Mouse (Mus musculus): ENCODE measurements at regions not wholly inside any gene's neighbourhood (a gene's known extent, or its start where the extent isn't known, plus 50 kb on each side); places are given as distances from the start of the nearest gene placed in this dataset.

DNA sequence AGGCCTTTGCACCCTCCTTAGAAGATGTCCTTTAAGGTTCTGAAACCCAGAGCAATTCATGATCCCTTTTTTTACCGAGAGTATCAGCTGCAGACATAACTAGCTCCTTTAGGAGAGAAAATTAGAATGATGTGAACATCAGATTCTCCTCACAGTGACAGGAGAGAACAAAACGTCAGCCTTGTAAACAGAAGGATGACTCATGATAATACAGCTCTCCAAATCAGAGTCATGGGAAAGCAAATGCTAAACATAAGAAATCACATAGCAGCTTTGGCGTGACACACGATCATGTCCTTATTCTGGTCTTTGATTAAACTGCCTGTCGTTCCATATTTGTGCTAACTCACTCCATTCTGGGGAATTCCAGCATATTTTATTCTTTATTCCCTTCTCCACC is 82.4 kb upstream of the Ccdc54 start:
- 64% methylated on average over 5 of the region's 5 CpGs for WGBS
- Histone ChIP-seq H3K27me3 (ENCODE audit: insufficient read depth, low read length) (no peaks in the 10 kb centered on the region), H3K9ac (no peak overlapping the region), H3K36me3 (ENCODE audit: insufficient read depth) (no peaks in the 10 kb centered on the region), H3K4me1 (ENCODE audit: insufficient read depth) (no peaks in the 10 kb centered on the region), H3K4me3 (ENCODE audit: low read depth, low read length) (no peak overlapping the region), H3K27ac (ENCODE audit: low read depth, low read length) (no peak overlapping the region), H3K9me3 (ENCODE audit: low read length) (no peaks in the 10 kb centered on the region), H3K4me2 (ENCODE audit: low read depth) (no peak overlapping the region)
- DNase-seq (no peak), ATAC-seq (no peak)
- TF ChIP-seq CTCF (IDR thresholded peaks at IDR 0.05; ENCODE audit: low read depth) = no peak

DNA sequence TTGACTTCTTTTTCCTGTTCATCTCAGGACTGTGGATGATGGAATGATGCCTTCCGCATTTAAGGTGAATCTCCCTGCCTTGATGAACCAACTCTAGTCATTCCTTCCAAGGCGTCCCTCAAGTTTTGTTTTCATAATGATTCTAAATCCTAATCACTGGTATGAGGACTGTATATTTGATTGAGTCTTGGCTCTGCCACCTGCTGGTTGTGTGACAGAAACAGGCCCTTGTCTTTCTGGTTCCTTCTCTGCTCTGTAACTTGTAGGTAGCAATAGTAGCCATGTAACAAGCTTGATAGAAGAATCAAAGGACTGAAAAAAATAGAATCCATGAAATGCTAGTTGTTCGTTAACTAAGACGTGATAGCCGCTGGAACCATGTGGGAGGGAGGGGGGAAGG is 81.8 kb upstream of the Ccdc54 start:
- peak; percentile 44 for TF ChIP-seq CTCF (IDR thresholded peaks at IDR 0.05; ENCODE audit: low read depth)
- no peak overlapping the region for H3K27ac ChIP-seq (ENCODE audit: low read depth, low read length)
- no peak overlapping the region for H3K4me3 ChIP-seq (ENCODE audit: low read depth, low read length)
- H3K4me1 ChIP-seq (ENCODE audit: insufficient read depth) = no peaks in the 10 kb centered on the region
- no peak for DNase-seq
- H3K9me3 ChIP-seq (ENCODE audit: low read length) = no peaks in the 10 kb centered on the region
- 51% methylated on average over 5 of the region's 5 CpGs for WGBS
- no peaks in the 10 kb centered on the region for H3K36me3 ChIP-seq (ENCODE audit: insufficient read depth)
- H3K27me3 ChIP-seq (ENCODE audit: insufficient read depth, low read length) = no peaks in the 10 kb centered on the region
- H3K9ac ChIP-seq = no peak overlapping the region
- ATAC-seq = 0 out of 2 replicates have a peak, but pooled peaks have one; percentile 18
- no peak overlapping the region for H3K4me2 ChIP-seq (ENCODE audit: low read depth)

DNA sequence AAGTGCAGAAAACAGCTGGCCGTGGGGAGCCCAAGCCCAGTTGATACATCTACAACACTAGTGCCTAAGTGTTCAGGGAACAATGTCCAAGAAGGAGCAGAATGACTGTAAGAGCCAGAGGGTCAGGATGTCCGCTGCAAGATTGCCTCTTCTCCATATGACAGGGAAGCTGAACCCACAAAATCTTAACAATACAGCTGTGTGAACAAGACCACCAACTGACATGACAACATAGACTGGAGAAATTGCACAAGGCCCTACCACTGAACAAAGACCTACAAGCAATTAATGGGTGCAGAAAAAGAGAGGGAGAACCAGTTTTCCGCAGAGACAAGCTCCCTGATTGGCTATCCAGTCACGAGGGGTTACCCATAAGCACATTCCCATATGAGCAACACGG is 80.2 kb upstream of the Ccdc54 start:
- Histone ChIP-seq H3K9ac (no peak overlapping the region), H3K9me3 (ENCODE audit: low read length) (no peaks in the 10 kb centered on the region), H3K27ac (ENCODE audit: low read depth, low read length) (no peak overlapping the region), H3K4me3 (ENCODE audit: low read depth, low read length) (no peak overlapping the region), H3K4me1 (ENCODE audit: insufficient read depth) (no peaks in the 10 kb centered on the region), H3K36me3 (ENCODE audit: insufficient read depth) (no peaks in the 10 kb centered on the region), H3K4me2 (ENCODE audit: low read depth) (no peak overlapping the region), H3K27me3 (ENCODE audit: insufficient read depth, low read length) (no peaks in the 10 kb centered on the region)
- DNase-seq = no peak
- ATAC-seq = no peak
- TF ChIP-seq CTCF (IDR thresholded peaks at IDR 0.05; ENCODE audit: low read depth) = no peak
- WGBS = 92% methylated on average over 5 of the region's 5 CpGs

DNA sequence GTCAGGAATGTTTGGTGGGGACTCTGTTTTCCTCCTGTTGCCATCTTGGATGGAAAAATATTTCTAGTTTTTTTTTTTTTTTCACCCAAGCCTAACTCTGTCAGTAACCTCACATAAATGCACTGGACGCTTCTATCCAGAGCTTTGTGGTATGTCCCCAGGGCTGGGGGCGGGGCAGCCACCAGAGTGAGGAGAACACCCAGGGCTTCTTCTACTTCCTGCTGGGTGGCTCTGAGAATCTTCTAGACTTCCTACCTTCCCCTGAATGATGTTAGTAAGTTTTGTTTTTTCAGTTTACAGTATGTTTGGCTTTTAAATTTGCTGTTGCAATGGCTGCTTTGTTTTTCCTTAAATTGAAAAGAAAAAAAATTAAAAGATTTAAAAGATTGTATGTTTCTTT is 73.3 kb upstream of the Ccdc54 start:
- Histone ChIP-seq H3K4me1 (ENCODE audit: insufficient read depth) (no peaks in the 10 kb centered on the region), H3K9me3 (ENCODE audit: low read length) (no peaks in the 10 kb centered on the region), H3K27me3 (ENCODE audit: insufficient read depth, low read length) (no peaks in the 10 kb centered on the region), H3K36me3 (ENCODE audit: insufficient read depth) (no peaks in the 10 kb centered on the region), H3K27ac (ENCODE audit: low read depth, low read length) (no peak overlapping the region), H3K4me2 (ENCODE audit: low read depth) (no peak overlapping the region), H3K4me3 (ENCODE audit: low read depth, low read length) (no peak overlapping the region), H3K9ac (no peak overlapping the region)
- 65% methylated on average over 2 of the region's 2 CpGs for WGBS
- TF ChIP-seq CTCF (IDR thresholded peaks at IDR 0.05; ENCODE audit: low read depth) = no peak
- ATAC-seq = no peak
- DNase-seq = no peak

Small RNA genes in the stretch of these regions (microRNA-seq; reads per million reads assigned to microRNA genes)
- 0 reads per million in 2 experiments for gene Mir6363
